Mouse (Mus musculus) G1E (cell line): Measurements from ENCODE around the gene Runx2.

Experiments used
- CTCF ChIP-seq: IDR thresholded peaks from 2 replicates; pipeline ENCODE4 v1.5.1; 2012; ENCODE audit warnings: low read depth, low read length, inconsistent platforms, mixed read lengths
- GATA1 ChIP-seq: IDR thresholded peaks from 2 replicates; pipeline ENCODE4 v1.6.1; 2012; ENCODE audit warnings: borderline replicate concordance, low read length, inconsistent platforms, mixed read lengths
- TAL1 ChIP-seq: conservative IDR thresholded peaks from 2 replicates; pipeline ENCODE4 v1.6.1; 2012; ENCODE audit warnings: low read depth, low read length, inconsistent platforms, mixed read lengths

DNA sequence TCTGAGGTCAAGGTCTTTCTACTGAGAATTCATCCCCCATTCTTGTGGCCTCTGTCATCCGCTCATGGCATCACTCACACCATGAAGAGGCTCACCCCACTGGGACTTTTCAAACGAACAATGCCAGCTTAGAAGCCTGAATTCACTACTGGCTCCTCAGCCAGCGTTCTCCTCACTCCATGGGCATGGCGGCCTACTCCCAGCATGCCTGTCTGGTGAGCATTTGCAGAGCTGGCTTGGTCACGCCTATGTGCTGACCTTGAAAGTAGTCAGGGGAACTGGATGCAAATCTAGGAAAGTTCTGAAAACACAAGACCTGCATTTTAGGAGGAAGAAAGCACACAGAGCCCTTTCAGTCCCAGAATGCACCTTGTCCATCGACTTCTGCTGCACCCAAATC lies 187.3 kb downstream of the Runx2 start:
- TF ChIP-seq CTCF (no peak), TAL1 (no peak), GATA1 (no peak)
